Mouse (Mus musculus) heart, postnatal 0 days (tissue): ENCODE data around the gene Eya2.

Experiments
- CTCF ChIP-seq: IDR thresholded peaks from 2 replicates; pipeline ENCODE4 v1.5.1; 2016; ENCODE audit warnings: antibody characterized with exemption, control low read depth, low read depth
- EP300 ChIP-seq: IDR thresholded peaks from 2 replicates; pipeline ENCODE4 v1.6.1; 2016; ENCODE audit warnings: antibody characterized with exemption, low read depth

DNA sequence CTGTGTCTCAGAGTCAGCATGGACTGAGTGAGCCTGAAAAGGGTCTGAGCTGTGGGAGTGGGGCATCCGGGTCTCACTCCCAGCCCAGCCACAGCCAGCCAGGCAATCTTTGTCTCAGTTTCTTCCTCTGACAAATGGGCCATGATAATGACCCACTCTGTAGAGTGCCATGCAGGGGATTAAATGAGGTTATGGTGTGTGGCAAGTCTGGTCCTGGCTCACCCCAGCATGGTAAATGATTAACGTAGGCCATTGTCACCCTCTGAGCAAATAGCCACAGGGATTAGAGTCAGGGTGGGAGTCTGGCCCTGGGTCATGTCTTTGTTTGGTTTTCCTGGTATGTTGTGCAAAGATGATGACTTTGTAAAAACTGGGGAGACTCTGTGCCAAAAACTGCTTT lies 72.3 kb downstream of the Eya2 start:
- TF ChIP-seq EP300: no peak
- TF ChIP-seq CTCF: no peak
